Mouse (Mus musculus) heart, postnatal 36 days (tissue): ENCODE data around the gene Lrif1. TPM values are rescaled to one million over a fixed set of nuclear protein-coding genes. Genes with fewer than 3 reads are reported as not detected.
"Not testable (repeated sequence)": the region's sequence is repeated elsewhere in the genome, so short reads cannot be mapped to it uniquely, and the experiment has no call there.

Source experiments
- DNase-seq, 2 experiments: peaks; one replicate each; pipeline ENCODE4 v3.0.0; 2021 to 2022
- intact Hi-C: fragments of 180-260 bp; cut with DNase I; formaldehyde crosslinking; loops from one replicate; pipeline ENCODE4 v1.15.1; 2025
- total RNA-seq, 2 experiments: library from RNA; stranded (reverse); gene quantifications; 2 replicates each; pipeline ENCODE4 v1.2.3; 2021

Lrif1 gene
- 10 to 100 TPM; 11.4 to 13.2 TPM for total RNA-seq

- peak; percentile 32 to 48 for DNase-seq
- intact Hi-C loops: no loop called here
These were observed at the start of gene Lrif1 for GRCm38 (mm10) chr3:106684830-106685229. TSS of gene Lrif1 (plus strand) at chr3:106684987.

GRCm38 (mm10) chr3:106672811-106673210 lies 12.0 kb upstream of the Lrif1 start:
- DNase-seq, intact Hi-C loops: not testable (repeated sequence)

- no peak for DNase-seq
- intact Hi-C loops: no loop called here
These were observed 594 bp downstream of the Lrif1 start for GRCm38 (mm10) chr3:106685381-106685780.

- intact Hi-C loops: loop anchor here (5.0 kb wide), 1 partner anchor 174 kb away; the partner anchor contains the start of genes Cept1 and Dram2
- peak; percentile 92 to 95 for DNase-seq
These were observed 36.7 kb downstream of the Lrif1 start for GRCm38 (mm10) chr3:106721397-106722027.

GRCm38 (mm10) chr3:106722028-106722945 lies 37.5 kb downstream of the Lrif1 start:
- intact Hi-C loops: loop anchor here (5.0 kb wide), 1 partner anchor 175 kb away; the partner anchor contains the start of genes Cept1 and Dram2
- DNase-seq: peak; percentile 74 to 86

DNA sequence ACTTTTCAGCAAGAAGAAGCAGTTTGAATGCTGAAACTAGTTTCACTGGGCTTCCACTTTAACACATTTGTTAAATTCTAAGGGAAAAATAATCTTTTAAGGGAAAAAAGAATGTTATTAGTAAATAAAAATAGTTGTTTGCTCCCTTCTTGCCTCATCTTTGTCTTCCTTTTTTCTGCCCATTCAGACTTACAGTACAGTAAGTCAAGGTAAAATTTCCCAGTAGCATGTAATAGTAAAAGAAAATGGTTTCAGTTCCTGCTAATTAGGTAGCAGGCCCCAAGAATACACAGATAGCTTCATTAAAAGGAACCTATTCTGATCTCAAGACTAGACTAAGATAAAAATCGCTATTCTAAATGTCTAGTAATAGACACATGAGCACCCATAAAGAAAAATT lies 71.1 kb downstream of the Lrif1 start:
- DNase-seq: no peak
- intact Hi-C loops: no loop called here

GRCm38 (mm10) chr3:106771834-106772233 lies 87.0 kb downstream of the Lrif1 start:
- intact Hi-C loops: no loop called here
- no peak for DNase-seq

GRCm38 (mm10) chr3:106785130-106785529 lies 100.3 kb downstream of the Lrif1 start:
- intact Hi-C loops: no loop called here
- DNase-seq: no peak

Other genes starting within 250 kb of the Lrif1 start
- gene Dennd2d, start 202.6 kb upstream of the Lrif1 start, total RNA-seq: under 1 TPM; 0.39 to 0.49 TPM
- gene Dram2, start 137.2 kb upstream of the Lrif1 start, total RNA-seq: 100 to 1,000 TPM in 1 of 2 experiments, 10 to 100 TPM in 1; 89.9 to 112 TPM
- gene Cept1, start 137.2 kb upstream of the Lrif1 start, total RNA-seq: 10 to 100 TPM; 18.8 to 21.7 TPM
- gene Cd53, start 105.2 kb downstream of the Lrif1 start, total RNA-seq: 1 to 10 TPM; 5.8 to 6.0 TPM
- gene Olfr266, start 141.3 kb downstream of the Lrif1 start, total RNA-seq: not detected